In genomic region chr17:52349872-52350271, GRCm38 (mm10) we compare ENCODE assay signal across 18 mouse cellular contexts.
"Had no signal": no experiment of that assay in that cellular context is flagged by ENCODE, and none has a peak within 500 bp of the region (broad histone marks: within the 10 kb centered on the region; RNA-seq: fewer than 3 reads in every experiment).

No protein-coding gene starts in this region.

- H3K27ac ChIP-seq: limb, embryonic 15.5 days; liver, embryonic 12.5 days; liver, embryonic 14.5 days; macrophage; midbrain, embryonic 12.5 days; neural tube, embryonic 13.5 days; neural tube, embryonic 15.5 days had no signal

- H3K4me1 ChIP-seq: limb, embryonic 15.5 days; liver, embryonic 12.5 days; megakaryocyte, embryonic 14.5 days; midbrain, embryonic 12.5 days; neural tube, embryonic 13.5 days; neural tube, embryonic 15.5 days had no signal

- H3K9ac ChIP-seq: limb, embryonic 15.5 days; liver, embryonic 12.5 days; liver, embryonic 14.5 days; lung, embryonic 14.5 days; midbrain, embryonic 12.5 days; neural tube, embryonic 13.5 days; neural tube, embryonic 15.5 days had no signal

- H3K4me3 ChIP-seq: limb, embryonic 15.5 days; liver, embryonic 12.5 days; megakaryocyte, embryonic 14.5 days; midbrain, embryonic 12.5 days; neural tube, embryonic 13.5 days; neural tube, embryonic 15.5 days had no signal

- H3K36me3 ChIP-seq: limb, embryonic 15.5 days; liver, embryonic 12.5 days; midbrain, embryonic 12.5 days; neural tube, embryonic 13.5 days; neural tube, embryonic 15.5 days had no signal

- H3K27me3 ChIP-seq: limb, embryonic 15.5 days; liver, embryonic 12.5 days; megakaryocyte, embryonic 14.5 days; midbrain, embryonic 12.5 days; neural tube, embryonic 13.5 days; neural tube, embryonic 15.5 days had no signal

- H3K9me3 ChIP-seq: limb, embryonic 15.5 days; liver, embryonic 12.5 days; midbrain, embryonic 12.5 days; neural tube, embryonic 13.5 days; neural tube, embryonic 15.5 days had no signal

- H3K4me2 ChIP-seq: limb, embryonic 15.5 days; liver, embryonic 12.5 days; lung, embryonic 14.5 days; midbrain, embryonic 12.5 days; neural tube, embryonic 13.5 days; neural tube, embryonic 15.5 days had no signal

- DNase-seq: lung, adult 18-20 months; lung, embryonic 14.5 days; lung, postnatal 10 days; lung, postnatal 36 days; midbrain, embryonic 14.5 days; retina, postnatal 1 day; right cerebral cortex, adult 18-20 months; right cerebral cortex, postnatal 25 days; right cerebral cortex, postnatal 4 days; spleen, adult 18-20 months had no signal

- ATAC-seq: liver, embryonic 12.5 days had no signal
